Comparison of ENCODE assay signal across 9 mouse cellular contexts in genomic region chr19:31342150-31342549, GRCm38 (mm10).
DNase-seq lines count a peak whose midpoint lies in the region; ATAC-seq and TF ChIP-seq lines count a peak whose summit lies in the region.
"Had no signal": no experiment of that assay in that cellular context is flagged by ENCODE, and none has a peak within 500 bp of the region (broad histone marks: within the 10 kb centered on the region; RNA-seq: fewer than 3 reads in every experiment).

No protein-coding gene starts in this region.

- no peak for TF ChIP-seq POLR2A in heart, adult 2 months (IDR thresholded peaks at IDR 0.05; ENCODE audit: insufficient read depth, low read depth, low read length)
- no peak for TF ChIP-seq POLR2A in cortical plate, adult 2 months (IDR thresholded peaks at IDR 0.05; ENCODE audit: extremely low read depth, insufficient read depth, low read length)

- no peaks in the 10 kb centered on the region for H3K27me3 ChIP-seq in heart, adult 2 months (ENCODE audit: control insufficient read depth, insufficient read depth, low read length)
- no peaks in the 10 kb centered on the region for H3K27me3 ChIP-seq in heart, embryonic 12.5 days (replicated peaks)
- no peaks in the 10 kb centered on the region for H3K27me3 ChIP-seq in stomach, postnatal 0 days (ENCODE audit: control insufficient read depth, insufficient read depth, low read length)
- H3K27me3 ChIP-seq: liver, embryonic 13.5 days had no signal

- no peaks in the 10 kb centered on the region for H3K36me3 ChIP-seq in heart, adult 2 months (ENCODE audit: control insufficient read depth, insufficient read depth, low read length)
- no peaks in the 10 kb centered on the region for H3K36me3 ChIP-seq in heart, embryonic 12.5 days
- H3K36me3 ChIP-seq in stomach, postnatal 0 days (ENCODE audit: control insufficient read depth, insufficient read depth, low read length): no peaks in the 10 kb centered on the region
- H3K36me3 ChIP-seq: liver, embryonic 13.5 days had no signal

- no peak overlapping the region for H3K9ac ChIP-seq in heart, adult 2 months (ENCODE audit: low read depth, low read length)
- no peak overlapping the region for H3K9ac ChIP-seq in heart, embryonic 12.5 days
- no peak overlapping the region for H3K9ac ChIP-seq in stomach, postnatal 0 days (ENCODE audit: low read length)
- H3K9ac ChIP-seq: liver, embryonic 13.5 days had no signal

- H3K79me2 ChIP-seq in heart, adult 2 months (replicated peaks; ENCODE audit: control insufficient read depth, insufficient read depth, low read length): no peaks in the 10 kb centered on the region

- no peaks in the 10 kb centered on the region; the same call in 1 of the 2 replicates for H3K4me1 ChIP-seq in heart, adult 2 months (ENCODE audit: control insufficient read depth, insufficient read depth, low read length)
- no peaks in the 10 kb centered on the region for H3K4me1 ChIP-seq in heart, embryonic 12.5 days (replicated peaks)
- H3K4me1 ChIP-seq in cortical plate, adult 2 months (ENCODE audit: control insufficient read depth, insufficient read depth, low read length): no peaks in the 10 kb centered on the region
- H3K4me1 ChIP-seq in stomach, postnatal 0 days (replicated peaks; ENCODE audit: control insufficient read depth, insufficient read depth): no peaks in the 10 kb centered on the region

- no peak for ATAC-seq in heart, embryonic 12.5 days (ENCODE audit: insufficient number of reproducible peaks, low FRiP score)
- ATAC-seq in megakaryocyte progenitor cell, adult 5-6 weeks (replicated peaks; ENCODE audit: poor library complexity): peak; percentile 70
- no peak for ATAC-seq in stomach, postnatal 0 days (ENCODE audit: low FRiP score, low TSS enrichment)

- TF ChIP-seq EP300 in heart, adult 2 months (IDR thresholded peaks at IDR 0.05; ENCODE audit: insufficient read depth, low read depth, low read length): no peak
- no peak for TF ChIP-seq EP300 in stomach, postnatal 0 days (optimal IDR thresholded peaks at IDR 0.05)

- H3K27ac ChIP-seq in heart, adult 2 months: no peak overlapping the region
- H3K27ac ChIP-seq in heart, embryonic 12.5 days (ENCODE audit: poor library complexity, severe bottlenecking): no peak overlapping the region
- no peak overlapping the region for H3K27ac ChIP-seq in cortical plate, adult 2 months (ENCODE audit: insufficient read depth, low read length)
- no peak overlapping the region for H3K27ac ChIP-seq in stomach, postnatal 0 days (replicated peaks)
- H3K27ac ChIP-seq: liver, embryonic 13.5 days had no signal

- WGBS in heart, adult 2 months: 13% methylated on average over 4 of the region's 4 CpGs
- WGBS in heart, embryonic 12.5 days: 25% methylated on average over 4 of the region's 4 CpGs
- WGBS in stomach, postnatal 0 days: 29% methylated on average over 4 of the region's 4 CpGs

- no peaks in the 10 kb centered on the region for H3K9me3 ChIP-seq in heart, embryonic 12.5 days (replicated peaks)
- H3K9me3 ChIP-seq in stomach, postnatal 0 days (ENCODE audit: control insufficient read depth, low read length): no peaks in the 10 kb centered on the region
- H3K9me3 ChIP-seq: liver, embryonic 13.5 days had no signal

- H3K4me2 ChIP-seq in heart, embryonic 12.5 days: no peak overlapping the region
- H3K4me2 ChIP-seq in stomach, postnatal 0 days (replicated peaks; ENCODE audit: low read depth): no peak overlapping the region
- H3K4me2 ChIP-seq: liver, embryonic 13.5 days had no signal

- intact Hi-C loops in heart, adult 2 months (cut with DNase I): loop anchor here (2.0 kb wide), 3 partner anchors 337 to 415 kb away; no protein-coding TSS in a partner anchor

- TF ChIP-seq CTCF in heart, adult 2 months (IDR thresholded peaks at IDR 0.05): peak; percentile 94
- peak; percentile 67 for TF ChIP-seq CTCF in cortical plate, adult 2 months (IDR thresholded peaks at IDR 0.05; ENCODE audit: extremely low read depth, insufficient read depth, low read length)
- peak; percentile 87 for TF ChIP-seq CTCF in stomach, postnatal 0 days (IDR thresholded peaks at IDR 0.05; ENCODE audit: low read depth)

- H3K4me3 ChIP-seq in heart, adult 2 months: no peak overlapping the region
- no peak overlapping the region for H3K4me3 ChIP-seq in heart, embryonic 12.5 days
- H3K4me3 ChIP-seq in cortical plate, adult 2 months (ENCODE audit: insufficient read depth, low read length): no peak overlapping the region
- no peak overlapping the region for H3K4me3 ChIP-seq in stomach, postnatal 0 days (ENCODE audit: low read depth, low read length)
- H3K4me3 ChIP-seq: liver, embryonic 13.5 days had no signal

- DNase-seq in heart, adult 2 months: peak; percentile 19 to 33
- DNase-seq in 3T3-L1 (ENCODE audit: low read depth, low spot score) (peak; percentile 80), WW6 (ENCODE audit: low read depth, low spot score) (peak; percentile 16)
- DNase-seq in induced T-regulatory cell, adult 2 months (ENCODE audit: low read depth): peak; percentile 70
- DNase-seq in stomach, postnatal 0 days (ENCODE audit: low spot score): peak; percentile 38
- DNase-seq: liver, embryonic 13.5 days had no signal

Comparison
In these comparisons a context has a peak if more than half of its experiments do, and no peak if none do; other contexts are left out.
1. DNase-seq: peak in every context shown above with its lines; median percentile 80 in 3T3-L1; 70 in induced T-regulatory cell, adult 2 months; 38 in stomach, postnatal 0 days; 26 in heart, adult 2 months; 16 in WW6.